Mouse (Mus musculus): ENCODE results near the gene Gm10273. TPM values are rescaled to one million over a fixed set of nuclear protein-coding genes. Genes with fewer than 3 reads are reported as not detected.

Gene Gm10273
- polyA plus RNA-seq, 1 experiment = 0.38 TPM

DNA sequence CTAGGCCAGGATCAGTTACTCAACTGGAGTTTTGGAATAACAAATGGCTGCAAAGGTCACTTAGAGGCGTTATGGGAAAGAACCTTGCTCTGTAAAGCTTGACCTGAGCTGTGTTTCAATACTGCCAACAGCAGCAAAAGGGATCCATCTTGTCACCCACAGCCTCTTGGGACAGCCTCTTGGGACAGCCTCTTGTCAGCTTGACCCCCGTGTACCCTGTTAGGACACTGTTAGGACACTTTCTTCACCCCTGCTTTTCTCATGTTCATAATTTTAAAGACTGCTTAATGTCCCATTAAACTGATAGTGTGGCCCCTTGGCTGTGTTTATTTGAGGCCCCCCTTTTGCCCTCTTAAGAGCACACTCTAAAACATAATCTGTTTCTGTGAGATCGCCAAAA is 29.0 kb downstream of the Gm10273 start:
- H3K27me3 ChIP-seq (ENCODE audit: control insufficient read depth, insufficient read depth, low read length) = no peaks in the 10 kb centered on the region
- TF ChIP-seq CTCF (IDR thresholded peaks at IDR 0.05; ENCODE audit: extremely low read depth, insufficient read length, insufficient replicate concordance, low read depth, low read length) (no peak), POLR2A (IDR thresholded peaks at IDR 0.05; ENCODE audit: low read depth, low read length) (no peak)
- peaks cover 14% of the 10 kb centered on the region for H3K36me3 ChIP-seq (ENCODE audit: control insufficient read depth, insufficient read depth, low read length)
- no peak overlapping the region for H3K4me3 ChIP-seq (ENCODE audit: low read depth, low read length)
- WGBS = 78% methylated on average over 3 of the region's 3 CpGs
- H3K4me1 ChIP-seq (ENCODE audit: control insufficient read depth, insufficient read depth, insufficient read length, low read length) = peaks cover 3% of the 10 kb centered on the region; the same call in 1 of the 2 replicates
- no peak overlapping the region for H3K27ac ChIP-seq (ENCODE audit: insufficient read depth, low read depth, low read length)

GRCm38 (mm10) chr10:59425369-59425768 is 29.9 kb downstream of the Gm10273 start:
- no peak for TF ChIP-seq CTCF (IDR thresholded peaks at IDR 0.05; ENCODE audit: extremely low read depth, insufficient read length, insufficient replicate concordance, low read depth, low read length)
- TF ChIP-seq POLR2A (IDR thresholded peaks at IDR 0.05; ENCODE audit: low read depth, low read length) = no peak
- no peaks in the 10 kb centered on the region for H3K27me3 ChIP-seq (ENCODE audit: control insufficient read depth, insufficient read depth, low read length)
- no peak overlapping the region for H3K4me3 ChIP-seq (ENCODE audit: low read depth, low read length)
- H3K27ac ChIP-seq (ENCODE audit: insufficient read depth, low read depth, low read length) = no peak overlapping the region
- H3K4me1 ChIP-seq (ENCODE audit: control insufficient read depth, insufficient read depth, insufficient read length, low read length) = peaks cover 12% of the 10 kb centered on the region; the same call in 1 of the 2 replicates
- 54% methylated on average over 7 of the region's 7 CpGs for WGBS
- peaks cover 10% of the 10 kb centered on the region for H3K36me3 ChIP-seq (ENCODE audit: control insufficient read depth, insufficient read depth, low read length)

GRCm38 (mm10) chr10:59426371-59426770 is 30.9 kb downstream of the Gm10273 start:
- Histone ChIP-seq H3K27me3 (ENCODE audit: control insufficient read depth, insufficient read depth, low read length) (no peaks in the 10 kb centered on the region), H3K4me1 (ENCODE audit: control insufficient read depth, insufficient read depth, insufficient read length, low read length) (peaks cover 14% of the 10 kb centered on the region; the same call in 1 of the 2 replicates), H3K4me3 (ENCODE audit: low read depth, low read length) (no peak overlapping the region), H3K27ac (ENCODE audit: insufficient read depth, low read depth, low read length) (no peak overlapping the region), H3K36me3 (ENCODE audit: control insufficient read depth, insufficient read depth, low read length) (peaks cover 9% of the 10 kb centered on the region)
- TF ChIP-seq CTCF (IDR thresholded peaks at IDR 0.05; ENCODE audit: extremely low read depth, insufficient read length, insufficient replicate concordance, low read depth, low read length) = no peak
- no peak for TF ChIP-seq POLR2A (IDR thresholded peaks at IDR 0.05; ENCODE audit: low read depth, low read length)
- WGBS = 77% methylated on average over 4 of the region's 4 CpGs

- peak overlapping the region; percentile 64 for H3K27ac ChIP-seq (ENCODE audit: insufficient read depth, low read depth, low read length)
- 80% methylated on average over 16 of the region's 16 CpGs for WGBS
Measured at GRCm38 (mm10) chr10:59429448-59430135, 34.2 kb downstream of the Gm10273 start.

GRCm38 (mm10) chr10:59430701-59431218 is 35.3 kb downstream of the Gm10273 start:
- H3K27me3 ChIP-seq (ENCODE audit: control insufficient read depth, insufficient read depth, low read length) = no peaks in the 10 kb centered on the region
- H3K27ac ChIP-seq (ENCODE audit: insufficient read depth, low read depth, low read length) = peak overlapping the region; percentile 30
- H3K4me1 ChIP-seq (ENCODE audit: control insufficient read depth, insufficient read depth, insufficient read length, low read length) = peaks cover 15% of the 10 kb centered on the region; the same call in 1 of the 2 replicates
- no peak for TF ChIP-seq POLR2A (IDR thresholded peaks at IDR 0.05; ENCODE audit: low read depth, low read length)
- TF ChIP-seq CTCF (IDR thresholded peaks at IDR 0.05; ENCODE audit: extremely low read depth, insufficient read length, insufficient replicate concordance, low read depth, low read length) = no peak
- H3K36me3 ChIP-seq (ENCODE audit: control insufficient read depth, insufficient read depth, low read length) = no peaks in the 10 kb centered on the region
- no peak overlapping the region for H3K4me3 ChIP-seq (ENCODE audit: low read depth, low read length)
- WGBS = 15% methylated on average over 6 of the region's 6 CpGs

More at GRCm38 (mm10) chr10:59429448-59430135, 34.2 kb downstream of the Gm10273 start:
- no peaks in the 10 kb centered on the region for H3K36me3 ChIP-seq (ENCODE audit: control insufficient read depth, insufficient read depth, low read length)
- H3K4me3 ChIP-seq (ENCODE audit: low read depth, low read length) = no peak overlapping the region
- H3K27me3 ChIP-seq (ENCODE audit: control insufficient read depth, insufficient read depth, low read length) = no peaks in the 10 kb centered on the region
- H3K4me1 ChIP-seq (ENCODE audit: control insufficient read depth, insufficient read depth, insufficient read length, low read length) = peaks cover 15% of the 10 kb centered on the region; the same call in 1 of the 2 replicates
- TF ChIP-seq CTCF (IDR thresholded peaks at IDR 0.05; ENCODE audit: extremely low read depth, insufficient read length, insufficient replicate concordance, low read depth, low read length) (no peak), POLR2A (IDR thresholded peaks at IDR 0.05; ENCODE audit: low read depth, low read length) (no peak)

DNA sequence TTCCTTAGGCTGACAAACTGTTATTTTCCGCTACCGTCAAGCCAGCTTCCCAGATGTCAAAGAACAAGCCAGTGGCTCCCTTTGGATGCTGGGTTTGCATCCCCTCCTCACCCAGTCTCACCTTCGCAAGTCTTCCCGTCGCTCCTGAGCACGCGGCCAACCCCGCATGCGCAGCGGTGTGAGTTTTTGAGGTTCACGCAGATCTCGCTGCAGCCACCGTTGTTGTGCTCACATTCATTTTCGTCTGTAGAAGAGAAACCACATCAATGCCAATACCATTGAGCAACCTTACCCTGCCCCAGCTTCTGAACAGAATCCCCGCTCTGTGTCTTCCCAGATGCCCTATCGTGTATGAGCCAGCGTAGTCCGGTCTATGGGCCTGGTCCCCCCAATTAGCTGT is 40.3 kb downstream of the Gm10273 start:
- WGBS = 95% methylated on average over 18 of the region's 18 CpGs
- H3K4me1 ChIP-seq (ENCODE audit: control insufficient read depth, insufficient read depth, insufficient read length, low read length) = peaks cover 3% of the 10 kb centered on the region; the same call in 1 of the 2 replicates
- no peaks in the 10 kb centered on the region for H3K36me3 ChIP-seq (ENCODE audit: control insufficient read depth, insufficient read depth, low read length)
- TF ChIP-seq POLR2A (IDR thresholded peaks at IDR 0.05; ENCODE audit: low read depth, low read length) = no peak
- TF ChIP-seq CTCF (IDR thresholded peaks at IDR 0.05; ENCODE audit: extremely low read depth, insufficient read length, insufficient replicate concordance, low read depth, low read length) = no peak
- H3K4me3 ChIP-seq (ENCODE audit: low read depth, low read length) = no peak overlapping the region
- H3K27ac ChIP-seq (ENCODE audit: insufficient read depth, low read depth, low read length) = no peak overlapping the region
- no peaks in the 10 kb centered on the region for H3K27me3 ChIP-seq (ENCODE audit: control insufficient read depth, insufficient read depth, low read length)

- Histone ChIP-seq H3K4me1 (ENCODE audit: control insufficient read depth, insufficient read depth, insufficient read length, low read length) (no peaks in the 10 kb centered on the region), H3K36me3 (ENCODE audit: control insufficient read depth, insufficient read depth, low read length) (no peaks in the 10 kb centered on the region), H3K27me3 (ENCODE audit: control insufficient read depth, insufficient read depth, low read length) (no peaks in the 10 kb centered on the region), H3K27ac (ENCODE audit: insufficient read depth, low read depth, low read length) (no peak overlapping the region), H3K4me3 (ENCODE audit: low read depth, low read length) (no peak overlapping the region)
- TF ChIP-seq CTCF (IDR thresholded peaks at IDR 0.05; ENCODE audit: extremely low read depth, insufficient read length, insufficient replicate concordance, low read depth, low read length) = no peak
- TF ChIP-seq POLR2A (IDR thresholded peaks at IDR 0.05; ENCODE audit: low read depth, low read length) = no peak
- WGBS = 94% methylated on average over 12 of the region's 12 CpGs
Measured at GRCm38 (mm10) chr10:59438651-59439050, 43.2 kb downstream of the Gm10273 start.
